Mouse (Mus musculus): ENCODE results near the gene Insc.

Insc gene

DNA sequence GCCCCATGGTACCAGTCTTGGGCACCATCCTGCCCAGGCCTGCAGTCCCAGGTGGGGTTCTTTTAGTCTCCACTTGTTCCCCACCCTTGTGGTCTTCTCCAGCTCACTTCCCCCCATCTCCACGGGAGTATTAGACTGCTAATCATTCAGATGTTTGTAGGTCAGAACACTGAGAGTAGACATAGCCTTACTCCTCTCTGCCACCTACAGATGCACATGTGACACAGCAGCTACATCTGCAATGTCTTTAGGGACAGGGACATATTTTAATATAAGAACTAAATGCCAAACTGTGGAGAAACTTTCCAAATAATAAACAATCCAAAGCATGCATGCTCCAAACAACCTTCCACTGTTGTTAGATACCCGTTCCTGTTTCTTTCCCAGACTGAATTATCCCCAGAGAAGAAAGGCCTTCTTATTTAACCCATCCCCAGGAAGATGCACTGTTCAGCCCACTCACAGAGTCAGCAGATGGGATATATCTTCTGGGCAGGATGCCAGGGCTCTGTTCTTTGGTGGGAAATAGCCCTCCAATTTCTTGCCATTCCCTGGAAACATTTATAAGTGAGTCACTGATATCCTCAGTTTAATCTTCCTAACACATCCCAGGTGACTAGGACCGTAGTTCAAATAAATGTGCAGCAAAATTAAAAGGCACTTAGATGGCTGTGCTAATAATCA is 88.9 kb downstream of the Insc start:
- no peak for DNase-seq

DNA sequence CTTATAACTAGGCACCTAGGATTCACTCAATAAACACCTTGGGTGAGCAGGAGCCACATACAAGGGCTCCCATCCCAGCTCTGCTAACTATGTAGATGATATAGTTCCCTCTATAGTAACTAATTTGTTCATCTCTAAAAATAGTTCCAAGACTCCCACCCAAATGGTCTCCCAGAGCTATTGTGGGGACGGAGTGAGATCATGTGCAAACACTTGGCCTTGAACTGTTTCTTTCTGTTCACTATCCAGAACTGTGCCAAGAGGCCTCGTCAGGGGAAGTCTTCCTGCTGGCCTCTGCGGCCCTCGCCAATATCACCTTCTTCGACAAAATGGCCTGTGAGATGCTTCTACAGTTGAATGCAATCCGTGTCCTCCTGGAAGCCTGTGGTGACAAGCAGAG is 91.0 kb downstream of the Insc start:
- no peak for DNase-seq

DNA sequence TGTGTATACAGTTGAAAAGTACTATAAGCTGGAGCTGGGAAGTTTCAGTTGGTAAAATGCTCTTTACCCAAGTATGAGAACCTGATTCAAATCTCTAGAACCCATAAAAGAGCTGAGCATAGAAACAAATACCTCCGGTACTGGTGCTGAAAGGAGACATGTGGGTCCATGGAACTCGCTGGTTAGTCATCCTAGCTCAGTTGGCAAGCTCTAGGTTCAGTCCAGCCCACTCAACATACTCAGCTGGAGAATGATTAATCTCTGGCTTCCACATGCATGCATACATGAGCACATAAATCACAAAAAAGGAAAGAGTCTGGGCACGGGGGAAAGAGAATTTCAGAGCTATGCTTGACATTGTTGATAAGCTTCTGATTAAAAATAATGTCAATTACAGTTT is 93.8 kb downstream of the Insc start:
- DNase-seq = no peak

DNA sequence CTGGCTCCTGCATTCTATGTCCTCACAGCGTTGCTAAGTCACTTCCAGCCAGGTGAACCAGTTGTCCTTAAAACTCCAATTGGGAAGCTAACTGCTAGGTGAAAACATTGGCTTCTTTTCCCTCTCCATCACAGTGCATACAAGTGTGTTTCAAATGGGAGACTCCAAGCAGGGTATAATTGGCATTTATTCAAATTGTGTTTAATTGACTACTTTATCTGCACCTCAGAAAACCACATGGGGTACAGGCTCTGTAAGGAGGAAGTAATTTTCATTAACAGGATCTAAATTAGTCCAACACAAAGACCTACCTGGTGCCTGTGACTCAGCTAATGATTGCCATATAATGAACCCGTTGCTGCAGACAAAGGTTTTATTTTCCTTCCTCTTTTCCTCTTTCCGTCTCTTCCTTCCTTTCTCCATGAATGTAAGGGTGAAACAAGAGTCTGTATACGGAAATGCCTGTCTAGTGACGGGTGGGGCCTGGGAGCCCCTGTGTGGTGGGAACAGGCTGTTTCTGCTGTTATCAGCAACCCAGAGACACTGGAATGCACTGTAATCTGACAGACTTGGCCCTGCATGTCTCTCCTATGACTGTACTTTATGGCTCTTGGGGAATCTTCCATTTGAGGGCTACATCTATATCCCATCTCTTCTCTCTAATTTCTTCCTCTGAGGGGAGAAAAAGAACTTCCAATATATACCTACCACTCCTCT is 96.7 kb downstream of the Insc start:
- no peak for DNase-seq

DNA sequence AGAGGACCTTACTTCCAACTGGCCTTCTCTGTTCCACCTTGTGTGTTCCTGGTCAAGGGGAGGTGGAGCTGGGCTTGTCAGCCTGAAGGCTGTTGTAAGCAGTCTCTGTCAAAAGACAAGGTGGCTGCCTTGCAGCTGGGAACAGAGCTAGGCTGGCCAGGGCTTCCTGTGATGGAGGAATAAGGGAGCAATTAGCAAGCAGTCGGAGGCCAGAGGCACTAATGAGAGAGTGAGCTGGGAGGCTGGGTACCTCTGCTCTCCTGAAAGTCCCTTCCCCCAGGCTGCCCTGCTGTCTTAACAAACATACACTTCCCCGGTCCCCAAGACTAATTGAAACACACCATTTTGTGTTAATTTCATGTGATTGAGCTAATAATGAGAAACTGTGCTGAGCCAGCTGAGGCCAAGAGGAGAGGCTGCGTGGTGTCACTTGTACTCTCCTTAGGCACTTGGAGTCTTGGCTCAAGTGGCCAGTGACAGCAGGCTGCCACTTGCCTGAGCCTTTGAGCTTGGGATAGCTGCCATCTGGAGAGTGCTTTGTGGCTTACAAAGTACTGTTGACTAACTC is 99.2 kb downstream of the Insc start:
- DNase-seq = no peak

DNA sequence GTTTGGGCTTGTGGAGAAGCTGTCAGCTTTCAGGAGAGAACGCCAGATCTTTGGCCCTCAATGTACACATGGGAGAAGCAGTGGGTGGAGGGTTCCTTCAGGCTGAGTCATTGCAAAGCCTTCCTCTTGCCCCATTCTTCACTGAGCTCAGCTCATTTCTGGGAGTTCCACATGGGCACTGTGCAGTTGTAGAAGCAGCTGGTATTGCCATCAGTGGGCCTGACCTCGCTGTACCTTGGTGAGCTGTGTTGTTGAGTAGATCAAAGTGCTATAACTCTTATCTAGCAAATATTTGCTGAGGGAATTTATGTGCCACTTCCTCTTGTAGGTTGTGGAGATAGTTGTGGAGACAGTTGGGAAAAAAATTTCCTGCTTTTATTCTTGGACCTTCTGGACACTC is 103.7 kb downstream of the Insc start:
- no peak for DNase-seq

DNA sequence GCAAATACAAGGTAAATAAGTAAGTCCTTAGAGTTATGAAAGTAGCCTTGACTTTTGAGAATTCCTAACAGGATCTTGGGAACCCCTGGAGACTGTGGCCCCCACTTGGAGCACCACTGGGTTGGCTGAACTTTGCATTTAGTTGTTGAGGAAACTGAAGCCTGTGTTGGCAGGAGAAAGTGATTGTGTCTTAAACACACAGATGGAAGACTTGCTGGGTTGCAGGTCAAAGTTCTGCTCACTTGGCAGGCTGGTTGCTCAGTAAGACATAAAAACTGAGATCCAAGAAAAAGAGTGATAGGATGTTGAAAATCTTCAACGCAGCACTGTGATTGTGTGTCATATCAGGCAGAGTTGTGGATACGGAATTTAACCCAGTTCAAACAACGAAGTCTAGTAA is 108.9 kb downstream of the Insc start:
- no peak for DNase-seq

DNA sequence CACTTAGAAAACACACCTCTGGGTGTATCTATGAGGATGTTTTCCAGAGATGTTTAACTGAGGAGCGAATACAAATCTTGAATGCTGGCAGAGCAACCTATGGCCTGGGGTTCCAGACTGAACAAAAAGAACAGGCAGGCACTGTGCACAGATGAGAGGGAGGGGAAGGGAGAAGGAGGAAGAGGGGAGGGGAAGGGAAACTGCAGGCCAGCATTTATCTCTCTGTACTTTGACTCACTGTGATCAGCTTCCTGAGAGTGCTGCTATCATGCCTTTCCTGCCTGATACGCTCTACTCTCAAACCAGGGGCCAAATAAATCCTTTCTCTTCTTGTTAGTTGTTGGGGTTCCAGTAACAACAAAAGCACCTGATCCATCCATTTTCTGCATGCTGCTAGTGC is 110.7 kb downstream of the Insc start:
- DNase-seq = no peak

DNA sequence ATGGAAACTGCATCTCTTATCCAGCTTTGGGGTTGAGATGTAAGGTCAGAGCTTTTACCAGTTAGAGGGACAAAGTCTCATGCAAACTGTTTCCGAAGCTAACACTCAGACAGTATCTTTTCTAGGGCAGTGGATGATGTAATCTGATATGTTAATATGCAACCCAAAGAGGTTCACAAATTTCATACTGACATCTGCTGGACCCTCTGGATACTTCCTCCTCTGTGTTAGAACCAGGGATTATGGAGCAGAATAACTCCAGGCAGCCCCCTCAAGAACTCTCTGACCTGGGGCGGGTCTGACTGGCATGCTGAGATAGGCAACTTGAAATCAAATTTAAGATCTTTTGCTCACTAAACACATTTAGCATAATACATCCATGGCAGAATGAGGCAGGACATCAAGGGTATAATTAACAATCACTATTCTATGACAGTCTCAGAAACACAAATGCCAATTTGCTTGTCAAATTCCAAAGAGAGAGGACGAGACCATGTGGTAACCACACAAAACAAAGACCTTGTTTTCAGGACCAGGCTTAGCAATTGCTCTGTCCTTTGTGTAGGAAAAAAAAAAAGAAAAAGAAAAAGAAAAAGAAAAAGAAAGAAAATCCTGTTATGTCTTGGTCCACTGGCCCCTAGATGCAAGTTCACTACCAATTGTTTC is 117.5 kb downstream of the Insc start:
- no peak for DNase-seq

DNA sequence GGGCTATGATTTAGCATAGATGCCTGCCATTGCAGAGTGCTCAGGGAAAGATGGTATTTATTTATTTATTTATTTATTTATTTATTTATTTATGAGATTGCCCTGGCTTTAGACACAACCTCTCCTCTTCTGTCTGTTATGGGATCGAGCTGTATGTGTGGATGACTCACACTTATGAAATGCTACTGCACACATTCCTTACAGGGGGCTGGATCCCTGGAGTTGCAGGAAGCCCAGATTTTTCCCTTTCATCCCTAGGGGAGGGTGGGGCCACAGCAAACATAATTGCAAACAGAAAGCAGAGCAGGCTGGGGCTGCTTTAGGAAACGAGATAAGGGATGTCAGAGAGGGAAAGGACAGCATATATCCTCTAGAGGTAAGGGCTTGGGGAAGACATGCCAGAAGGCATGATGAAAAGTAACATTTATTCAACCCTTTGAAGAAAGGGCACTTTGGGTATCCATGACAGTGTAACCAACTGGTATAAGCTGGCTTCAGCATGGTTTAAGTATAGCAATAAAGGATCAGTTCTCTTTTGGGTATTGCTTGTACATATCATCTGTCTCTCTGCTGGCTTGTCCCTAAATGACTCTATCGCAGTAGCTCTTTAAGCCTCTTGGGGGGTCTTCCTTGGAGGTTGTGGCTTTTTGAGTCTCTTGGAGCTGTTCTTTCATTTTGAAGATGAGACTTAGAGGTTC is 130.0 kb downstream of the Insc start:
- DNase-seq = no peak

DNA sequence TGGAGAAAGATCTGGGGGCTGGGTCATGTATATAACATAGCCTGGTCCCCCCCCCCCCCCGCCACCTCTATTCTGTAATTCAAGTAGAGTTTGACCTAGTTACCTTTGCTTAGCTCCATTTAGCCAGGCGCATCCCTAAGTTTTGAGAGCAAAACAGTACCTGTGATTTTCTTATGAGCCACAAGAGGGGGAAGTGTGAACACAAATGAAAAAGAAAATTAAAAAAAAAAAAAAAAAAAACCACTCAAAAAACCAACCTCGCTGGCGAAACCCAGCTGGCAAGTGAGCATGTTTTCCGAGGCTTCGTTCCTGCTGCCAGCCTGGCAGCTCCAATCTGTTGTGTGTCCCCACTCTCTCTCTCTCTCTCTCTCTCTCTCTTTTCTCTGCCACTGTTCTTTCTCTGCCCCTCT is 130.5 kb downstream of the Insc start:
- DNase-seq = peak; percentile 4 to 34

DNA sequence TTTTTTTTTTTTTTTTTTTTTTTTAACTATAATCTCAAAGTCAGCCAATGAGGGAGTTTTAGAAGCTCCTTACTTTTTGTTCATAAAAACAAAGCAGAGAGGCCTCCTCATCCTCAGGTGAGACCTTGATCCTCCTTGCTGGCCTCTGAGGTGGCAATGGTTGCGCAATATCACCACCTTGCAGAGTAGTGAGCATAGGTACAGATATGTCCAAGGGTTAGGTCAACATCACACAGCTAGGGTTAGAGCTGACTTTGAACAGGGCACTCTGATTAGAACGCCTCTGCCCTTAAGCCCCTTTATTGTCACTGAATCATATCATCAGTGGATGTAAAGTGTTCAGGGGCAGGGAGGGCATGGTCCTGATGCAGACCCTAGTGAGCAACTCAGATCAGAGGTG is 131.1 kb downstream of the Insc start:
- DNase-seq = no peak

DNA sequence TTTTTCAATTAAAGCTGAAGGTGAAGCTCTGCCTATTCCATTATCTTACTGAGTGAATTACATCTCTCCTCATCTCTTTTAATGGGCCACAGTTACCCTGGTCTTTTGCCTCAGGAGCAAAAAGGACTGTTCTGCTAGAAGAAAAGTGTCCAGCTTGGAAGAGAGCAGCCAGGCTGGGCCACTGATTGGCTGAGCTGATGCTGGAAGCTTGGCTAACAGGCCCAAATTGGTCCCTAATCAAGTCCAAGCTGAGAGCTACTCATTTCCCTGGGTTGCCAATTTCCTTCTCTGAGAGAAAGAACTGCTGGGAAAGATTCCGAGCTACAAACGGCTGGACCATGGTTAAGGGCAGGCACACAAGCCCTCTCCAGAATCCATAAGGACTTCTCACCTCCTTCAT is 140.1 kb downstream of the Insc start:
- no peak for DNase-seq

DNA sequence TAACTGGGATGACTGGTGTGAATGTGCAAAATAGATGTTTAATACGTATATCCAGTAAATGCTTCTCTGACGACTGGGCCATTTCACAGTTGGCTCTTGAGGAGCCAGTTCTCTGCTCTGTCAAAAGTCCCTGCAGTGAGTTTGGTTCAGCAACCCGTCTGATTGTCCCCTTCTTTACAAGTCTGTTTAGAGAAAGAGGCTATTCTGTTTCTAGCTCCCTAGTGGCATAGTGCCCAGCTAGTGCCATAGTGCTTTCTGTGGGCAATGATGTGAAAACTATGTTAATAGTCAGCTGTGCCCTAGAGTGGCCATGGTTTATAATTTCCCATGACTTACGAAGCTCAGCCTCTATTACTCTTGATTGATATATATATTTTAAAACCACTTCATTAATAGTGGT is 143.4 kb downstream of the Insc start:
- DNase-seq = peak in 1 of 2 experiments; percentile 28

DNA sequence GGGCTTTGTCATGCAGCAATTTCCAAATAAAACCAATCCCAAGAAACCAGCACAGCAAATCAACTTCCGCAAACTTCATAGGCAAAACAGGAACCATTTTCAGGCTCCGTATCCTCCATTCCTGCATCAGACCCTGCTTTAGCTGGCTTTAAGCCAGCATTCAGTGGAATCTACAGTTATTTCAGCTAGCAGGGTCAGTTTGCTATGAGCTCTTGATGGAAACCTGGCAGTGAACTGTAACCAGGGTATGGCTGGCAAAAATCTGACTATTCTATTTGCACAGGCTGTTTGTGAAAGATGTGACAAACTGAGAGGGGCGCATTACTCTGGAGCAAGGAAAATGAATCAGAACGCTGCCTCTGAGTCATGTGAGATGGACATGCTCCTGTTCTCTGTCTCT is 146.7 kb downstream of the Insc start:
- DNase-seq = no peak

DNA sequence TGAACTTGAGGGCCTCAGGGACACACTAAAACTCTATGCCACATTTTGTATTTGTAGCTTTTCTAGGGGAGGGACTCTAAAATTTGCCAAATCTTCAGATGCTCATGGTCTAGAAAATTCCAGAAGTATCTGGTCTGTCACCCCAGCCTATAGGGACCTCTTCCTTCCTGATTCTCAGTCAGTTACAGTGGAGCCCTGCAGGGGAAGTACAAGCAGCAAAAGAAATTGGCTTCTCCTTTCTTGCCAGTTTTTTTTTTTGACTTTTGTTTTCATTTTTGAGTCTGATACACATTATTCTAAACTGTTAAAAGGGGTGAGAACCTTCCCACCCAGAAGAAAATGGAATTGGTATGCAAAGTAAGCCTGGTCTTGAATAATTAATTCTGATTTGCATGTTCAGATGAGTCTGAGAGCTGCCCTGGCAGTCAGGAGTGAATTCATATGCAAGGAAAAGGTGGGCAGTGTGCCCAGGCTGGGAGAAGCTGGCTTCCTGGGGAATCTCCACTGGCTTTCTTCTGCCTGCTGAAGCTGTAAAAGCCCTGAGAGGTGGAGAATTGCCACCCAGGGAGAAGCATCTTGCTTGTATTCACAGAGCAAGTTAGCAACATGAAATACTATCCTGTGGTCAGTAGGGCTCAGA is 149.2 kb downstream of the Insc start:
- DNase-seq = peak in 1 of 2 experiments; percentile 4

DNA sequence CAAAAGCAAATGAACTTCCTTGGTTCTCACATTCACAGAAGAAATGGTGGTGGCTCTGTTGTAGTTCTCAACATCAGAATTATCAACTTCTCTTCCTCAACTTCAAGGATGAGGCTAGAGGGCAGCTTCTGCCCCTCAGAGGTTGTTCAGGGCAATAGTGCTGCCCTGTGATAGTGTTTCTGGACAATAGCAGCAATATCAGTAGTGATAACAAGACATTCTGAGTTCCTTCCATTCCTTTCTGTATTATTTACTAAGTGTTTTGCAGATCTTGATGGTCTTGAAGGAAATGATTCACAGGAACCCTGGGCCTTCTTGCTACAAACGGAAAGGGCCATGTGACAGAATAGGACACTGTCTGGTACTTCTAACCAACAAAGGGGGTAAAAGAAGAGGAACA is 150.4 kb downstream of the Insc start:
- no peak for DNase-seq

DNA sequence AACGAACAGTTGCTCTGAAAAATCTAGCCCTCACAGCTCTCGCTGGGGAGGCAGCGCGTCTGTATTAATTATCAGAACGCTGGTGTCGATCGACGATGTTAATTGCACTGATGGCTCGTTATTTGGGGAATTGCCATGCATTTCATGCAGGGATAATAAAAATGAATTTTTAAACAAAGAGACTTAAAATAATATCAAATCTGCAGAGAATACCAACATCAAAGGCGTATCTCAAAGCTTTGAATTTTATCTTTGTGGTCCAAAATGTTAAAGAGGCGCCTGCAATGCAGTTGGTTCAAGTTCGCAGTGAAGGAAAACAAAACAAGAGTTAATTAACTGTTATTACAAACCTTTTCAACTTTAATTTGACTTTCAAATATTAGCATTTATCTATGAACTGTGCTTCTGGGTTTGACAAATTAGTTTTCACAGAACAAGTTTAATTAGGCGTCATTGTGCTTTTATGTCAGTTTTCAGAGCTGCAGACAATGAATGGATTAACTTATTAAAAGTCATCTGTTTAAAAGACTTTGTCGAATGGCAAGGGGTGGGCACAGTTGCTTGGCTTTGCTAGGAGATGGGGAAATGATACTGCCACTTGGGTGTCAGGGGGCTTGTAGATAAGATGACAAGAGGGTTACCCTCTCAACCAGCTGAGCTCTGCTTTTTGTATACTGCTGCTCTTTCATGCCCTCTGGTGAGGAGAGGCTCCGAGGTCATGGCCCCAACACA is 153.6 kb downstream of the Insc start:
- DNase-seq = no peak
